ENCODE assay signal across 9 mouse cellular contexts in the genomic region with DNA sequence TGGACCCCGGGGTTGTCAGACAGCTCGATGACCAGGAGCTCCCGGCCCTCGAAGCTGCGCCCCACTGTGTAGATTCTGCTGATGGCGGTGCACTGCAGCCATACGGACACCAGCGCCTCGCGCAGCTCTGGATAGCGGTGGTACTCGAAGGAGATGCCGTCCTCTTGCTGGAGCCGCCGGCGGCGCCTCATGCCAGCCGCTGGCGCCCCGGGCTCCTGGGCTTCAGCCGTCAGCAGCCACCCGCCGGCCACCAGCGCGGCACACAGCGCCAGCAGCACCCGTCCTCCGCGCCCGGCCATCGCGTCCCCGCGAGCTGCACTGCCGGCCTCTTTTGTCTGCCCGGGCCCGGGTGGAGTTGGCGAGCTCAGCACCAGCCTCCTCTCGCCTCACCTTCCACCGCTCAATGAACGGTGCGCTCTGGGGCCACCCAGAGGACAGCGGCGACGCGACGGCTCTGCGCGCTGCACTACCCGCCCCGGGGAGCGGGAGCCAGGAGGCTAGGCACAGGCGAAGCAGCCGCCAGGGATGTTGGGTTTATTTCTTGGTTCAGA. TPM values are rescaled to one million over a fixed set of nuclear protein-coding genes. Genes with fewer than 3 reads are reported as not detected.
DNase-seq lines count a peak whose midpoint lies in the region; ATAC-seq lines count a peak whose summit lies in the region.
"Had no signal": no experiment of that assay in that cellular context is flagged by ENCODE, and none has a peak within 500 bp of the region (broad histone marks: within the 10 kb centered on the region; RNA-seq: fewer than 3 reads in every experiment).

TSS of gene Cpe (minus strand) at position 404 of the 551 bp plus-strand sequence.

- under 1% methylated on average over 54 of the region's 54 CpGs for WGBS in forebrain, embryonic 10.5 days
- WGBS in heart, embryonic 12.5 days = under 1% methylated on average over 54 of the region's 54 CpGs
- WGBS in kidney, embryonic 15.5 days = under 1% methylated on average over 54 of the region's 54 CpGs
- WGBS in limb, embryonic 13.5 days = under 1% methylated on average over 54 of the region's 54 CpGs
- WGBS in midbrain, embryonic 14.5 days = under 1% methylated on average over 54 of the region's 54 CpGs
- WGBS in stomach, embryonic 14.5 days = under 1% methylated on average over 54 of the region's 54 CpGs

- peak within 1 kb of the TSS; percentile 49 for H3K4me3 ChIP-seq in brown adipose tissue, adult 24 weeks (ENCODE audit: insufficient read depth, low read depth, low read length)
- H3K4me3 ChIP-seq in forebrain, embryonic 10.5 days = peak within 1 kb of the TSS; percentile 65
- peak within 1 kb of the TSS; percentile 71 for H3K4me3 ChIP-seq in heart, embryonic 12.5 days
- peak within 1 kb of the TSS; percentile 65 for H3K4me3 ChIP-seq in kidney, embryonic 15.5 days (replicated peaks)
- H3K4me3 ChIP-seq in limb, embryonic 13.5 days = peak within 1 kb of the TSS; percentile 75
- H3K4me3 ChIP-seq in midbrain, embryonic 14.5 days (replicated peaks; ENCODE audit: low read depth, low read length) = peak within 1 kb of the TSS; percentile 83
- peak within 1 kb of the TSS; percentile 60 for H3K4me3 ChIP-seq in stomach, embryonic 14.5 days (ENCODE audit: low read depth, low read length)

- H3K4me2 ChIP-seq in heart, embryonic 12.5 days = peak within 1 kb of the TSS; percentile 79
- H3K4me2 ChIP-seq in kidney, embryonic 15.5 days = peak within 1 kb of the TSS; percentile 94
- H3K4me2 ChIP-seq in limb, embryonic 13.5 days (replicated peaks) = peak within 1 kb of the TSS; percentile 75
- H3K4me2 ChIP-seq in midbrain, embryonic 14.5 days (ENCODE audit: low read length) = peak within 1 kb of the TSS; percentile 62
- H3K4me2 ChIP-seq in stomach, embryonic 14.5 days (replicated peaks; ENCODE audit: low read depth, low read length) = peak within 1 kb of the TSS; percentile 85

- peak; percentile 1 for DNase-seq in B cell, adult 2 months
- DNase-seq in forebrain, embryonic 10.5 days (ENCODE audit: extremely low spot score, low spot score) = peak; percentile 87
- peak; percentile 95 for DNase-seq in midbrain, embryonic 14.5 days

- H3K27ac ChIP-seq in brown adipose tissue, adult 24 weeks (replicated peaks; ENCODE audit: low read depth, low read length) = no peak within 1 kb of the TSS
- peak within 1 kb of the TSS; percentile 95 for H3K27ac ChIP-seq in forebrain, embryonic 10.5 days
- peak within 1 kb of the TSS; percentile 88 for H3K27ac ChIP-seq in heart, embryonic 12.5 days (ENCODE audit: poor library complexity, severe bottlenecking)
- peak within 1 kb of the TSS; percentile 75 for H3K27ac ChIP-seq in kidney, embryonic 15.5 days
- peak within 1 kb of the TSS; percentile 89 for H3K27ac ChIP-seq in limb, embryonic 13.5 days
- peak within 1 kb of the TSS; percentile 100 for H3K27ac ChIP-seq in midbrain, embryonic 14.5 days (replicated peaks; ENCODE audit: low read depth, low read length)
- H3K27ac ChIP-seq in stomach, embryonic 14.5 days (ENCODE audit: low read length) = peak within 1 kb of the TSS; percentile 69

- peaks cover 12% of the 10 kb centered on the region for H3K27me3 ChIP-seq in forebrain, embryonic 10.5 days (ENCODE audit: poor library complexity, severe bottlenecking)
- H3K27me3 ChIP-seq in heart, embryonic 12.5 days (replicated peaks) = no peaks in the 10 kb centered on the region
- peaks cover 16% of the 10 kb centered on the region for H3K27me3 ChIP-seq in kidney, embryonic 15.5 days
- H3K27me3 ChIP-seq in limb, embryonic 13.5 days = 0 out of 2 replicates have a peak, but pooled peaks cover 4% of the 10 kb centered on the region
- no peaks in the 10 kb centered on the region for H3K27me3 ChIP-seq in midbrain, embryonic 14.5 days (ENCODE audit: control insufficient read depth, insufficient read depth, low read length)
- H3K27me3 ChIP-seq in stomach, embryonic 14.5 days (ENCODE audit: control insufficient read depth, insufficient read depth, low read length) = no peaks in the 10 kb centered on the region
- H3K27me3 ChIP-seq: CH12.LX had no signal

- H3K4me1 ChIP-seq in brown adipose tissue, adult 24 weeks (ENCODE audit: control insufficient read depth, insufficient read depth, insufficient read length, low read length) = peaks cover 3% of the 10 kb centered on the region; the same call in 1 of the 2 replicates
- H3K4me1 ChIP-seq in forebrain, embryonic 10.5 days = peaks cover 29% of the 10 kb centered on the region
- peaks cover 23% of the 10 kb centered on the region for H3K4me1 ChIP-seq in heart, embryonic 12.5 days (replicated peaks)
- H3K4me1 ChIP-seq in kidney, embryonic 15.5 days = peaks cover 15% of the 10 kb centered on the region
- peaks cover 13% of the 10 kb centered on the region; the same call in 1 of the 2 replicates for H3K4me1 ChIP-seq in limb, embryonic 13.5 days
- H3K4me1 ChIP-seq in midbrain, embryonic 14.5 days (ENCODE audit: control insufficient read depth, insufficient read depth, low read length) = peaks cover 32% of the 10 kb centered on the region
- 0 out of 2 replicates have a peak, but pooled peaks cover 4% of the 10 kb centered on the region for H3K4me1 ChIP-seq in stomach, embryonic 14.5 days (ENCODE audit: control insufficient read depth, insufficient read depth, low read length)

- peak within 1 kb of the TSS; percentile 90 for H3K9ac ChIP-seq in heart, embryonic 12.5 days
- H3K9ac ChIP-seq in kidney, embryonic 15.5 days = peak within 1 kb of the TSS; percentile 71
- peak within 1 kb of the TSS; percentile 93 for H3K9ac ChIP-seq in limb, embryonic 13.5 days
- peak within 1 kb of the TSS; percentile 99 for H3K9ac ChIP-seq in midbrain, embryonic 14.5 days (replicated peaks; ENCODE audit: low read length)
- H3K9ac ChIP-seq in stomach, embryonic 14.5 days (replicated peaks; ENCODE audit: low read depth, low read length) = peak within 1 kb of the TSS; percentile 72

- peak; percentile 96 for ATAC-seq in heart, embryonic 12.5 days (ENCODE audit: insufficient number of reproducible peaks, low FRiP score)
- ATAC-seq in kidney, embryonic 15.5 days (replicated peaks; ENCODE audit: low FRiP score) = peak; percentile 99
- ATAC-seq in limb, embryonic 13.5 days (ENCODE audit: low FRiP score, low read depth) = peak; percentile 97
- peak; percentile 98 for ATAC-seq in midbrain, embryonic 14.5 days (ENCODE audit: low FRiP score, low TSS enrichment)
- ATAC-seq in stomach, embryonic 14.5 days (ENCODE audit: insufficient number of reproducible peaks, insufficient read depth, low FRiP score, low read depth) = peak; percentile 97

- H3K9me3 ChIP-seq in forebrain, embryonic 10.5 days = no peaks in the 10 kb centered on the region
- no peaks in the 10 kb centered on the region for H3K9me3 ChIP-seq in heart, embryonic 12.5 days (replicated peaks)
- no peaks in the 10 kb centered on the region for H3K9me3 ChIP-seq in kidney, embryonic 15.5 days (replicated peaks)
- H3K9me3 ChIP-seq in limb, embryonic 13.5 days = no peaks in the 10 kb centered on the region
- H3K9me3 ChIP-seq in midbrain, embryonic 14.5 days (ENCODE audit: control insufficient read depth, low read length) = no peaks in the 10 kb centered on the region
- H3K9me3 ChIP-seq in stomach, embryonic 14.5 days (ENCODE audit: control insufficient read depth, low read depth, low read length) = no peaks in the 10 kb centered on the region

- no peaks in the 10 kb centered on the region for H3K36me3 ChIP-seq in forebrain, embryonic 10.5 days (replicated peaks)
- no peaks in the 10 kb centered on the region for H3K36me3 ChIP-seq in heart, embryonic 12.5 days
- H3K36me3 ChIP-seq in kidney, embryonic 15.5 days = no peaks in the 10 kb centered on the region
- no peaks in the 10 kb centered on the region for H3K36me3 ChIP-seq in limb, embryonic 13.5 days
- H3K36me3 ChIP-seq in midbrain, embryonic 14.5 days (ENCODE audit: control insufficient read depth, insufficient read depth, low read length) = no peaks in the 10 kb centered on the region
- H3K36me3 ChIP-seq in stomach, embryonic 14.5 days (ENCODE audit: control insufficient read depth, insufficient read depth, low read length) = no peaks in the 10 kb centered on the region

RNA-seq across cellular contexts. Expression of gene Cpe, which starts in this region (rescaled TPM):
- polyA plus RNA-seq in brown adipose tissue, adult 24 weeks (2012; ENCODE audit: insufficient read depth, insufficient read length, missing spikeins) = 16.1 and 20.4 TPM in 2 replicates
- 98.7 and 107 TPM in 2 replicates for polyA plus RNA-seq in forebrain, embryonic 10.5 days (2016; fragmentation: Nextera tagmentation; extraction: Ambion mirVana)
- polyA plus RNA-seq in heart, embryonic 12.5 days (2016; fragmentation: Nextera tagmentation; extraction: Ambion mirVana) = 194 and 198 TPM in 2 replicates
- 75.0 and 80.8 TPM in 2 replicates for polyA plus RNA-seq in kidney, embryonic 15.5 days (2015; fragmentation: Nextera tagmentation; extraction: Ambion mirVana)
- 245 and 250 TPM in 2 replicates for polyA plus RNA-seq in limb, embryonic 13.5 days (2015; fragmentation: Nextera tagmentation; extraction: Ambion mirVana)
- polyA plus RNA-seq in midbrain, embryonic 14.5 days (2014; fragmentation: Nextera tagmentation; extraction: Ambion mirVana) = 911 and 915 TPM in 2 replicates
- 149 and 175 TPM in 2 replicates for polyA plus RNA-seq in stomach, embryonic 14.5 days (2014; fragmentation: Nextera tagmentation; extraction: Ambion mirVana)

Comparison
In these comparisons a context has a peak if more than half of its experiments do, and no peak if none do; other contexts are left out.
1. DNase-seq: peak in every context shown above with its lines; median percentile 95 in midbrain, embryonic 14.5 days; 87 in forebrain, embryonic 10.5 days; 1 in B cell, adult 2 months.